Mouse (Mus musculus) liver (tissue): ENCODE results near the gene Cer1.

Source experiments
- DNase-seq: peaks from one replicate; pipeline ENCODE4 v3.0.0-alpha.2; 2020; ENCODE audit warnings: mixed read lengths

The Cer1 gene

DNA sequence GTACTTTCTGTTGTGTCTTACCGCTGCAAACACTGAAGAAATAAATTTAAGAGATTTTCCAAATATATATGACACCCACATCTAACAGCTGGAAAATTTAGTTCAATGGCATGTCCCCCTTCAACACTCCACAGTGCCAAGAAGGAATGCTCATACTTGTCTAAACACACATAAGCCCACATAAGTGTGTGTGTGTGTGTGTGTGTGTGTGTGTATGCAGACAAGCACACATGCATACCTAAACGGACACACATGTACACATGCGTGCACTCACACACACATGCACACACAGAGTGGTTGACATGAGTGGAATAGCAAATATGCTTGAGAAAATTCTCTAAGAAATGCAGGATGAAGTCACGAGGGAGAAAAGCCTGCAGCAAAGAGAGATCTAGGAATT is 12.4 kb downstream of the Cer1 start:
- no peak for DNase-seq

DNA sequence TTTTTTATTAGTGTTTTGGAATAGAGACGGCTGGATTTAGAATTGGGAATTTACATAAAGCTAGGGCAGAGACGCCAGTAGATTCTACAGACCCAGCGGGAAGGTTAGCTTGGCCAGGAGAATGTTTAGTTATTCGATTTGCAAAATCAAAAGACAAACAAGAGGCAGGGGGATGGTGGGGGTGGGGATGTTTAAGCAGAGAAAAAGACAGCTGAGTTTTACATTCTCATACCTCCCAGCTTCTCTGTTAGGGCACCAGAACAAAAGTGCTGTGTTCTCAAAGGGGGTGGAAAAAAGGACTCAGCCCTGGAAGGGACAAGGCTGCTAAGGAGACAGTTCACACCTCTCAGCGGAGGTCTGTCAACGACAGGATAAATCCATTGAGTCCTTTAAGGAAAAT is 12.8 kb downstream of the Cer1 start:
- DNase-seq, result no peak

DNA sequence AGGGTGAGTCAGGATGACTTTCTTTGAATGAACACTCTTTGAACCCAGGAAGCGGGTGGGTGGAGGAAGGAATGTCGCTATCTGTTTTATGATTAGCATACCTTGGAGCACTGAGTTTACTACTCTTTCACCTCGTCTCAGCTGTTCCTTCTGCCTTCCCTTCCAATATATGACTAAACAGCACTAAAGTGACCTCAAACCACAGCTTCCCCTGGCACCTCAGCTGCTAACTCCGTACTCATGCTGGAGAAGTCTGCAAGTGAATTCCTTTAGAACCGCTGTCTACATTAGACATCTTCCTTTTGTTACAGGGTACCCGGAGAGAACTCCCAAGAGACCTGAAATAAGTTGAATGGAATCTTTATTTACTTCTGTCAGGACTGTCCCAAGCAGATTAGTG is 14.0 kb downstream of the Cer1 start:
- no peak for DNase-seq

DNA sequence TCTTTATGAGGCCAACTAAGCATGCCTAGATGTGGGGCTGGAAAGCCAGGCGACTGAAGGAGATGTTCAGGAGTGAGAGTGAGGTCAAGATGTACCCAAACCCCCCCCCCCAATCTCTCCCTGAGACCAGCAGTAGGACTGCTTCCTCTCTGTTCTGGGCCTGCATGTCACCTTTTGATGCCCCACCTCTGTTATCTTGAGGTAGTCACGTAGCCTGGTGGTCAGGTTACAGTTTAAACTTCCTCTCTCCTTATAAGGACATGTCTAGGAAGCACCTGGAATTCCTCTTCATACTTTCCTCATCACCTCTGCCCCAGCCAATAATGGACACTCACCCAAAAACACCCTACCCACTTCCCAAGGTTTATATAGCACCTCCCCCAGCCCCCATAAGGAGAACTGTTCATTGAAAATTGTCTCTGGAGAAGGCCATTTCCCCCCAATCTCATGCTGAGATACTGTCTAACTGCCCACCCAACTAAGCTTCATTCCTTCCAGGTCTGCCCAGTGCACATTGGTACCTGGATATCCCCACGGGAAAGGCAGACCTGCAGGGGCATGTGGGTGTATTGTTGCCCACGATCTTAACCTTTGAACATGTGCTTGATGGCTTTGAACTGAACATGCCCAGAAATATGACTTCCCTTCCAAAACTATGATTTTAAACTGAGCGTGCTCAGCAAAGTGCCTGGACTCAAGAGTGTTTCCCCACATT is 17.1 kb downstream of the Cer1 start:
- DNase-seq, result no peak

DNA sequence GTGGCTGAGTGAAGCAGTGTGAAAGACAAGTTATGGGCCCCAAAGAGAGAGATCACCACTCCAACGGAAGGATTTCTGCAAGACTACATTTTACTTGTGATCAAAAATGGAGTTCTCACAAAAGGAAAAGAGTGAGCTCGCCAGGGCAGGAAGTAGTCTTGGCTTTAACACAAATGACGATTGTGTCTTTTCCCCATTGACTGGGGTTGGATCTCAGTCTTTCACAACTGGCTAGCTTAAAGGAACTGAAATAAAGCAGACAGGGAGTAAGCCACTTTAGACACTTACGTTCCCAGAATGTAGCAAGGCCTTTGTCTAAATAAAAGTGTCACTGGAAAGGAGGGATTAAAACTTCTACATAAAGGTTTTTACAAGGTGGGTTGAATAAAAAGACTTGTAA is 17.8 kb downstream of the Cer1 start:
- DNase-seq, result no peak

DNA sequence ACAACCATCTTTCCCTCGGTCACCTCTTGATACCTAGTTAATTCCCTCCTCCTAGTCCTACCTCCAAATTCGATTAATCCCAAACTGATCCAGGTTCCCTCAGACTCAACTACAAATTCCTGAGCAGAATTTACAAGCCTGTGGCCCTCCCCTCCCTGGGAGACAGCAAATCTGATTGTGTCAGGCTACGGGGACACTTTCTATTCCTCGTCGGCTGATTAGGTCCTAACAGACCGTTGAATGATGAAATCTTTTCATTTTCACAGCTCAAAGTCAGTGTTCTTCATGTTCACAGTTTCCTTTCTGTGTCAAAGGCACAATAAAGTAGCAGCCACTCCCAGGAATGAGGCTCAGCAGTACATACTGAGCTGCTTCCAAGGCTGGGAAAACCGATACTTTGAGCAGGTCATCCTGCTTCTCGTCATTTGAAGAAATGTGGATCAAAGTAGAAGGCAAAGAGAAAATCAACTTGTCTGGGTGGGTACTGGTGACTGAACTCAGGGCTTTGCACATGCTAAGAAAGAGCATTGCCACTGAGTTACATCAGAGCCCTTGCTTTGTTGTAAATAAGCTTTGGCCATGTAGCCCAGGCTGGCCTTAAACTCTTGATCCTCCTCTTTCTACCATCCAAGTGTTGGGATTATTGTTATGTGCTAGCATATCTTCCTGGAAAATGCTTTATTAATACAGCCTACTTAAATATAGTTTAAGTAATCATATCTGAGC is 19.8 kb downstream of the Cer1 start:
- no peak for DNase-seq

DNA sequence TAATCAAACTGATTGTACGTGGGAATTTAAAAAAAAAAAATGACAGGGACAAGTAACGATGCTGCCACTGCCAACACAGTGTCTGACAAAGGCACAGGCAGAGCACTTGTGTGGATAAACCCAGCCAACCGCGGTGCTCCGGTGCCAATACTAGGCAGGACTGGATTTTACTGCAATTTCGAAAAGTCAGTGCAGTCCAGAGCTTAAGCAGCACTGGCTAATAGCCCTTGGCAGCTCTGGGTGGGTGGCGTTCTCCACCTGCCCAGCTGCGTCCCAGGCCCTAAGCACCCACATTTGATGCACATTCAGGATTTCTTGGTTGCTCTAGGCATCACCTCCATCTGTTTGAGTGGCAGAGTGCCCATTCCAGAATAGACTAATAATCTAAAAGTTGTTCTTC is 21.6 kb downstream of the Cer1 start:
- DNase-seq, result no peak

DNA sequence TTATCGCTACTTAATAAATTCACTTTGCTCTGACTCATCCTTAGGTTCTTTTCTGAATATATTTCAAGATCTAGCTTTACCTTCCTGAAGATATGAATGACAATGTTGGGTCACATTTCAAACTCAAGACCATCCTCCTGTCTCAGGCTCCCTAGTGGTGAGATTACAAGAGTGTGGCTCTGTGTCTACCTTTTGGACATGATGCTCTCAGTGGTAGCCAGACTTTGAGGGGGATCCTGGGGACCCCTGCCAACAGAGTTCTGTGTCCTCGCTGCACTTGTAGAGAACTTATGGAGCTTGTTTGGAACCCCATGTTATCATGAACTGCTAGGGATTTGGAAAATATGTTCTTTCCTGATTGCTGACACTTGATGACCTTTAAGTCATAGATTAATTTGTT is 23.5 kb downstream of the Cer1 start:
- DNase-seq, result no peak

DNA sequence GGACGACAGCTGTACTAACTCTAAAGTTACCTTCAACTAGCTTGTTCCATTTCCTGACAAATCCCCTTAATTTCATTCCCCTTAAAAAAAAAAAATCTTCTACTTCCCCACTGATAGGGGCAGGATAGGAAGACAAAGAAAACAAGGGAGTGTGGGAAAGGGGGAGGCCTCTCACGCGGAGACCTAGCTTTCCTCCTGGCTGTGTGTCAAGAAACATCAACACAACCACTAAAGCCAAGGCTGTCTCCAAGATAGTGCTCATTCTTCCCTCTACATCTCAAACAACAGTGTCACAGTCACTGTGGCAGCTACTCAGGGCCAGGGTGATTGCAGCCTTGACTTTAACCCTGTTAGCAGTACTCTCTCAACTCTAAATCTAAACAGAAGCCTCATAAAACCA is 24.4 kb downstream of the Cer1 start:
- no peak for DNase-seq

DNA sequence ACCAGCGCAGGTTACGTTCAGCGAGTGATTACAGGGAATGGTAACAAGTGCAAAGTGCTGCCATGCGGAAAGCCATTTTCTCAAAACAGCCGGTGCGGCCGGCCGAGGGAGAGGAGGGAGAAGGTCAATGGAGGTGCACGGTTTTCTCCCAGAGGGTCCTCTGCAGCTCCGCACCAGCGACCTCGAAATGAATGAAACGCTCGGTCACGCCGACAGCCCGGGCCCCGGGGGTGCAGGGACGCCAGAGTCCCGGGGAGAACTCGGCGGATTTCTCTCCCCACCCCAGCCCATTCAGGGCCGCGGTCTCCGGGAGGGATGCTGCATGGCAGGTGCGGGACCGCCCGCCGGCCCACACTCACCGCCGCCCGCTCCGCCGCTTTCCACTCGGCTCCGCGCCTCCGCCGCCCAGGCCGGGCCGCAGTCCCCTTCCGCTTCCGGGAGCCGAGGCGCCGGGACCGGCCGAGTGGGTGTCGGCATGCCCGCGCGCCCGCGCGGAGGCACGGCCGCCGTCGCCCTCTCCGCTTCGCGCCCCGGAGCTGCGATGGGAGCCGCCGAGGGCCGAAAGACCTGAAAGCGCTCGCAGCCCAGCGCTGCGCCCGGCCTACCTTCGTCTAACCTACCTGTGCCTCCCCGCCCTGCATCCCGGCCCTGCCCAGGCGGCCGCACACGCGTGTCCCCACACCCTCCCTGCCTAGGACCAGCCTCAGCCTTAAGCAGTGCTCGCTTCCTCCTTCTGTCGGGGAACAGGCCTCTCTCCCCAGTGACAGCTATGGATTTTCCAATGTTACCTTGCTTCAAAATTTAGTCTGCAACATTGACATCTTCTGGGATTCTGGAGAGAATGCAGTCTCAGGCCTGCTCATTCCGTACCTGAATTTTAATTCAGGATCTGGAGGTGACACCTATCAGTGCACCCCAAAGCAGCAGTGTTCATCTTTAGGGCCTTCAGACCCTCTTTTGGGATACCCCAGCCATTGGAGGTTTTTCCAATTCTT is 25.5 kb downstream of the Cer1 start, which contains the start of gene Zdhhc21:
Gene Zdhhc21 (minus strand): TSS at position 828 of the 995 bp plus-strand sequence.
- DNase-seq, result peak; percentile 71

DNA sequence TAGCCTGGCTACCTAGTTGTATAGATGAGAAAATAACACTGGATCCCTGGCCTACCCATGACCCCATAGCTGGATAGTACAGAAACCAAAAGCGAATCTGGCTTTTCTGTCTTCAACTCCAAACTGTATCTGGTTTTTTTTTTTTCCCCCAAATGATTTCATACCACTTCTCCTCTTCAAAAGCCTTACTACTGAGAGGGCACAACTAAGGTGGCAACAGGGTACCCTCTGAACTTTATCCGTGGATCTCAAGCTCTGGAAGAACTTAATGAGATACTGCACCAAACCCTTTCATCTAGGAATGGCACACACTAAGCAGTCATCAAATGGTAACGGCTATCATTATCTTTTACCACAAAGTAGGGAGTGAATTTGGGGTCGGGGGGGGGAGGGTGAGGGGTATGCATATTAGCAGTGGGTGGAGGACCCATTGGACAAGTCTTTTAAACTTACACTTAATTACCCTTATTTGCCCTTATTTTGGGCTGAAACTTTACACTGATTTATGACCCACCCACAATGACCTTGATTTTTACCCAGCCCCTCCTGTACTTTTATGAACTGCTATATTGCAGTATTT is 26.4 kb downstream of the Cer1 start:
- no peak for DNase-seq

DNA sequence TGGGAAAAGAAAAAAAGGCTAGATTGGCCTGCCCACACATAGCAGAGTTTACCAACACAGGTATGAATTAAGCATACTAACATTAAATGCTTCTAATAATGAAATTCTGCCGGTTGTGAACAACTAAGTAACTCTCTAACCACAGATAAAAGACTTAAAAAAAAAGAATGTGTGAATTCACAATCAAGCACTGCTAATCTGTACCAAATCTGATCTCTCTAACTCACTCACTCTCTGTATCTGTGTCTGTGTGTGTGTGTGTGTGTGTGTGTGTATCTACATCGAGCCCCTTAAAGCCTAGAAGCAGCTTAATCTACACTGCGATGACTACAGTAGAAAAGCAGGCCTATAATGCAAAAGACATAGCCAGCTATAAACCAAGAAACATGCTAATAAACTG is 28.0 kb downstream of the Cer1 start:
- no peak for DNase-seq

DNA sequence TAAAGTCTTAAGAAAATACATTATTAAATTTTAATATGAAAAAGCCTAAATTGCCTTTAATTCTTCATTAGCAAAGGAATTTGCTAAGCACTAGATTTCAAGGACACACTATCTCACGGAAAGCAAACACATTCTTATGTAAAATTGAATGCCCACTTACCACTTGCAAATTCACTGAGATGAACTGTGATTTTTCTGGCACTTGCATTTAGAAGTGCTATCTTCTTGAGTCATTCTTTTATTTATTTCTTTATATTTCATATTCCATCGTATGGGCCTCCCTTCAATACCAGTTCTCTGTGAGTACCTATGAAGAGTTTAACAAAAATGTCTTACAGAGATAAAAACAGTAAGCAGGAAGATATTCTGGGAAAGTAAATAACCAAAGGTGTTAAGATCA is 31.1 kb downstream of the Cer1 start:
- DNase-seq, result no peak

DNA sequence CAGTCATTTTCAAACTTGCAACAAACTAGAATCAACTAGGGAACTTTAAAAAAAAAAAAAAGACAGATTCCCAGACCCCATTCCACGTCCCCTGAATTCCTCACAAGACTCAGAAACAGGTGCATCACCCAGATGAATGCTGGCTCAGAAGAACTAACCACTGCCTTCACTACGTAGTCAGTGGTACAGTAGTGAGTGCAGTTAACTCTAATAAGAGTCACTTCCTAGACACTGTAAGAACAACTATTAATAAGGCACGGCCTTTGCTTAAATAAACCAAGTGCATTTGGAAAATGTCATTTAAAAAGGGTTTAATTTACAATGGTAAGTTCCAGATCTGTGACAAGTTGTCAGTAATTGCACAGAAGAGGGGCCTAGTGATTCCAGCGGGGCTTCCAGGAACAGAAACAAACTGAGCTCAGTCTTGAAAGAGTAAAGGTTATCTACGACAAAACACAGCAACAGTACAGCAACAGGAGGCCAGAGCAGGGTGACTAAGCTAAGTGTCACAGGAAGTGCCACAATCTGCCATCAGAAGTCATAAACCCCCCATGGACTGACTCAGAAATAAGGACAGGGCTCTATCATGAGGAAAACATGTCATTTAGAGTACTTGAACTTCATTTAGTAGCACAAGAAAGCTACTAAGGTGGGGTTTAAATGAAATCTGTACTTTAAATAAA is 36.3 kb downstream of the Cer1 start:
- peak; percentile 41 for DNase-seq

DNA sequence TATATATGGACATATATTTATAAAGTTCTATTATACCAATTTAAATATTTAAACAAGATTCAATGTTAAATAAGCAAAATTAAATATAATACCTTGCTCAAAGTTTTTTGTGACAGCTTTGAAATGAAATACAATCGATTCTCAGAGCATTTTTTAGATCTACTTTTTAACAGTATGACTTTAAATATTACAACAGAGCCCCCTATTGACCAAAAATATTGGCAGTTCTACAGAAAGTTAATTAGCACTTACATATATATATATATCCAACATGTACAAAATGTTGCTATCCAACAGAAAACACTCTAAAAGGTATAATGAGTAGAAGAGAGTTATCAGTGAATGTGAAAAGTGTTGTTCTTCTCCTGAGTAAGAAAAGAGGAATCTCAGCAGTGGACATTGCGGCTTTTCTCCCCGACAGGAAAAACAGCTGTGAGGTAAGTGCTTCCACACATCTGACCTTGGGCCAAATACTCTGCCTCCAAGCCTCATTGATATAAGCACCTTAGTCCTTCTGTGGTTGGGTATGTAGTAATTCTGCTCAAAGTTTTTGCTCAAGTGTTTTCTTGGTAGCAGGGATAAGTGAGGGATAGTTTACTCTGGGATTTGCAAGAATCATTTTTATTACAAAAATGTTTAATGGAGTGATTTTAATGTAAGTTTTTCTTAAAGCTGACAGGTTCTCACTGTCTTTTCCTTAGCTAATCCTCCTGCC is 47.3 kb downstream of the Cer1 start:
- no peak for DNase-seq
